Mouse (Mus musculus): ENCODE measurements around the gene Gucd1. TPM values are rescaled to one million over a fixed set of nuclear protein-coding genes. Genes with fewer than 3 reads are reported as not detected.
"Not testable (repeated sequence)": the region's sequence is repeated elsewhere in the genome, so short reads cannot be mapped to it uniquely, and the experiment has no call there.

The Gucd1 gene
- polyA plus RNA-seq, 1 experiment from 2014 or later, result 46.9 TPM

DNA sequence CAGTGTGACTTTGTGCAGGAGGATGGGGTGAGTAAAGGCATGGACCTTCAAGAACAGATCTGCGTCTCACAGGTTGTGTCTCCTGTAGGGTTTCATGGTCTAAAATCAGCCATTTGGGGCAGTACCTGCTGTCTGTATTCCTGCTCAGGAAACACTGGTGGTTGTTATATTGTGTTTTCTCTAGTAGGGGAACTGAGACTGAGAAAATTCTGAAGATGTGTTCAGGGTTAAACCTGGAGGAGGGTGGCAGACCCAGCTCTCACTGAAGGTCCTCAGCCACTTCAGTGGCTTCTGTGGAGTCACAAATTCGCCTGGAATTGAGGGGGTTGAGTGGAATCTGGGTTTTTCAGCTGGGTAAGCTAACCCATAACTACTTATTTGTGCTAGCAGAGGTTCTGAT is 12.6 kb upstream of the Gucd1 start:
- H3K4me2 ChIP-seq (replicated peaks; ENCODE audit: low read depth, low read length), result no peak overlapping the region
- peaks cover 50% of the 10 kb centered on the region for H3K36me3 ChIP-seq (ENCODE audit: control insufficient read depth, insufficient read depth, low read length)
- H3K9ac ChIP-seq (ENCODE audit: low read depth, low read length), result no peak overlapping the region
- no peak overlapping the region for H3K27ac ChIP-seq (ENCODE audit: low read depth, low read length)
- no peaks in the 10 kb centered on the region for H3K27me3 ChIP-seq (ENCODE audit: control insufficient read depth, insufficient read depth, low read length)
- no peaks in the 10 kb centered on the region for H3K9me3 ChIP-seq (ENCODE audit: control insufficient read depth, low read length)
- 86% methylated on average over 2 of the region's 2 CpGs for WGBS
- no peaks in the 10 kb centered on the region for H3K4me1 ChIP-seq (ENCODE audit: control insufficient read depth, insufficient read depth, low read length)
- no peak for ATAC-seq (ENCODE audit: low FRiP score, low TSS enrichment)
- no peak overlapping the region for H3K4me3 ChIP-seq (ENCODE audit: low read length)

GRCm38 (mm10) chr10:75525450-75525849 is 7.7 kb upstream of the Gucd1 start:
- not testable (repeated sequence) for H3K4me2 ChIP-seq (replicated peaks; ENCODE audit: low read depth, low read length); ATAC-seq (ENCODE audit: low FRiP score, low TSS enrichment); H3K27me3 ChIP-seq (ENCODE audit: control insufficient read depth, insufficient read depth, low read length); H3K27ac ChIP-seq (ENCODE audit: low read depth, low read length); H3K4me1 ChIP-seq (ENCODE audit: control insufficient read depth, insufficient read depth, low read length); H3K9me3 ChIP-seq (ENCODE audit: control insufficient read depth, low read length); H3K9ac ChIP-seq (ENCODE audit: low read depth, low read length); H3K4me3 ChIP-seq (ENCODE audit: low read length)
- peaks cover 53% of the 10 kb centered on the region for H3K36me3 ChIP-seq (ENCODE audit: control insufficient read depth, insufficient read depth, low read length)
- 94% methylated on average over 9 of the region's 9 CpGs for WGBS

DNA sequence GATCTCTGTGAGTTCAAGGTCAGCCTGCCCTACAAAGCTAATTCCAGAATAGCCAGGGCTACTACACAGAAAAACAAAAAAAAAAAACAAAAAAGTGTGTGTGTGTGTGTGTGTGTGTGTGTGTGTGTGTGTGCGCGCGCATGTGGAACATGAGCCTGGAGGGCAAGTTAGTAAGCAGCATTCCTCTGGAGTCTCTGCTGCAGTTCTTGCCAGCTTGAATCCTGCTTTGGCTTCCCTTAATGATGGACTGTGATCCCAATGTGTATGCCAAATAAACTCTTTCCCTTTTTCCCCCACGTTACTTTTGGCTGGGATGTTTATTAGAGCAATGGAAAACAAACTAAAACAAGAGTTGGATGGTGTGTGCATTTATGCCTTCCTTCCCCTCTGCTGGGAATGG is 3.9 kb upstream of the Gucd1 start:
- H3K4me3 ChIP-seq (ENCODE audit: low read length), result no peak overlapping the region

GRCm38 (mm10) chr10:75520581-75520980 is 2.8 kb upstream of the Gucd1 start:
- H3K9me3 ChIP-seq (ENCODE audit: control insufficient read depth, low read length), result no peaks in the 10 kb centered on the region
- H3K36me3 ChIP-seq (ENCODE audit: control insufficient read depth, insufficient read depth, low read length), result peaks cover 55% of the 10 kb centered on the region
- peaks cover 15% of the 10 kb centered on the region for H3K4me1 ChIP-seq (ENCODE audit: control insufficient read depth, insufficient read depth, low read length)
- H3K27ac ChIP-seq (ENCODE audit: low read depth, low read length), result no peak overlapping the region
- H3K4me3 ChIP-seq (ENCODE audit: low read length), result no peak overlapping the region
- no peaks in the 10 kb centered on the region for H3K27me3 ChIP-seq (ENCODE audit: control insufficient read depth, insufficient read depth, low read length)
- H3K9ac ChIP-seq (ENCODE audit: low read depth, low read length), result no peak overlapping the region
- WGBS, result 98% methylated on average over 5 of the region's 5 CpGs
- ATAC-seq (ENCODE audit: low FRiP score, low TSS enrichment), result no peak
- no peak overlapping the region for H3K4me2 ChIP-seq (replicated peaks; ENCODE audit: low read depth, low read length)

More for the DNA sequence above, 3.9 kb upstream of the Gucd1 start:
- Histone ChIP-seq H3K27ac (ENCODE audit: low read depth, low read length) (no peak overlapping the region), H3K9ac (ENCODE audit: low read depth, low read length) (no peak overlapping the region), H3K4me2 (replicated peaks; ENCODE audit: low read depth, low read length) (no peak overlapping the region), H3K4me1 (ENCODE audit: control insufficient read depth, insufficient read depth, low read length) (peaks cover 7% of the 10 kb centered on the region), H3K27me3 (ENCODE audit: control insufficient read depth, insufficient read depth, low read length) (no peaks in the 10 kb centered on the region), H3K36me3 (ENCODE audit: control insufficient read depth, insufficient read depth, low read length) (peaks cover 62% of the 10 kb centered on the region), H3K9me3 (ENCODE audit: control insufficient read depth, low read length) (no peaks in the 10 kb centered on the region)
- no peak for ATAC-seq (ENCODE audit: low FRiP score, low TSS enrichment)
- WGBS, result 94% methylated on average over 4 of the region's 4 CpGs

DNA sequence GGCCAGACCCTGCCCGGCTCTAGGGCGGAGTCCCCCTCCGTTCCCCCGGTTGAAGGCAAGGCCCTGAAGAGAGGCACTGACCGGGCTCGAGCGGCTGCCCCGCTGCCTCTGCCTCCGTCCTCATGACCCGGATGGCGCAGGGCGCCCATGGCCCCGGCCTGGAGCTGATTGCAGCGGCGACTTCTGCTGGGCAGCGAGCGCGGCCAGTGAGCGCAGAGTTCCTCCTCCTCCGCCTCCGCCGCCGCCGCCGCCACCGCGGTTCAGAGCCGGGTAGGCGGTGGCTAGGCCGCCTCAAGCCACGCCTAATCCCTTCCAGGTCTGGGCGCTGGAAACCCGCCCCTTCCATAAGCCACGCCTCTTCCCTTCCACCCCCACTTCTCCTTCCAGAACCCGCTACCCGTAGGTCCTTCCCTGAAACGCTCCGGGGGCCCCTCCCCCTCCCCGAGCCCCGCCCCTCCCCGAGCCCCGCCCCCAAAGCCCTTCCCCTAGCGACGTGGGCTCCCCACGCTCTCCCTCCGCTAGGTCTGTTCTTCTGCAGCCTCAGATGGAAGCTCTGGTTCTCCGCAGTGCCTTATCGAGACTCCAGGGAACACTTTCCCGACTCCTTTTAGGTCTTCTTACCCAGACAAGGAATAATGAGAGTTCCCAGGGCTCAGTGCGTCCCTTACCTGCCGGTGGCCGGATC is 557 bp downstream of the Gucd1 start, which contains the start of gene Snrpd3:
TSS of gene Snrpd3 (plus strand) at position 479 of the 685 bp plus-strand sequence.
- Histone ChIP-seq H3K9ac (ENCODE audit: low read depth, low read length) (peak within 1 kb of the TSS; percentile 93), H3K27ac (ENCODE audit: low read depth, low read length) (peak within 1 kb of the TSS; percentile 95), H3K4me2 (replicated peaks; ENCODE audit: low read depth, low read length) (peak within 1 kb of the TSS; percentile 91), H3K36me3 (ENCODE audit: control insufficient read depth, insufficient read depth, low read length) (peaks cover 31% of the 10 kb centered on the region), H3K4me3 (ENCODE audit: low read length) (peak within 1 kb of the TSS; percentile 78), H3K4me1 (ENCODE audit: control insufficient read depth, insufficient read depth, low read length) (peaks cover 19% of the 10 kb centered on the region), H3K9me3 (ENCODE audit: control insufficient read depth, low read length) (no peaks in the 10 kb centered on the region), H3K27me3 (ENCODE audit: control insufficient read depth, insufficient read depth, low read length) (no peaks in the 10 kb centered on the region)
- under 1% methylated on average over 41 of the region's 52 CpGs for WGBS
- peak; percentile 95 for ATAC-seq (ENCODE audit: low FRiP score, low TSS enrichment)

GRCm38 (mm10) chr10:75516724-75517072 is 1.1 kb downstream of the Gucd1 start:
- H3K27ac ChIP-seq (ENCODE audit: low read depth, low read length), result peak overlapping the region; percentile 95
- peaks cover 29% of the 10 kb centered on the region for H3K36me3 ChIP-seq (ENCODE audit: control insufficient read depth, insufficient read depth, low read length)
- no peaks in the 10 kb centered on the region for H3K27me3 ChIP-seq (ENCODE audit: control insufficient read depth, insufficient read depth, low read length)
- H3K4me2 ChIP-seq (replicated peaks; ENCODE audit: low read depth, low read length), result peak overlapping the region; percentile 86
- H3K4me3 ChIP-seq (ENCODE audit: low read length), result peak overlapping the region; percentile 78
- WGBS, result 3% methylated on average over 12 of the region's 12 CpGs
- peak overlapping the region; percentile 93 for H3K9ac ChIP-seq (ENCODE audit: low read depth, low read length)
- no peak for ATAC-seq (ENCODE audit: low FRiP score, low TSS enrichment)
- peaks cover 19% of the 10 kb centered on the region for H3K4me1 ChIP-seq (ENCODE audit: control insufficient read depth, insufficient read depth, low read length)
- H3K9me3 ChIP-seq (ENCODE audit: control insufficient read depth, low read length), result no peaks in the 10 kb centered on the region

- ATAC-seq (ENCODE audit: low FRiP score, low TSS enrichment), result no peak
- Histone ChIP-seq H3K27me3 (ENCODE audit: control insufficient read depth, insufficient read depth, low read length) (no peaks in the 10 kb centered on the region), H3K9ac (ENCODE audit: low read depth, low read length) (peak overlapping the region; percentile 93), H3K4me1 (ENCODE audit: control insufficient read depth, insufficient read depth, low read length) (peaks cover 19% of the 10 kb centered on the region), H3K27ac (ENCODE audit: low read depth, low read length) (peak overlapping the region; percentile 95), H3K36me3 (ENCODE audit: control insufficient read depth, insufficient read depth, low read length) (peaks cover 29% of the 10 kb centered on the region), H3K4me2 (replicated peaks; ENCODE audit: low read depth, low read length) (peak overlapping the region; percentile 86), H3K9me3 (ENCODE audit: control insufficient read depth, low read length) (no peaks in the 10 kb centered on the region), H3K4me3 (ENCODE audit: low read length) (peak overlapping the region; percentile 78)
- 24% methylated on average over 8 of the region's 8 CpGs for WGBS
Observed at GRCm38 (mm10) chr10:75516038-75516723, 1.6 kb downstream of the Gucd1 start.

- H3K9ac ChIP-seq (ENCODE audit: low read depth, low read length), result peak overlapping the region; percentile 93; the same call in 1 of the 2 replicates
- 0 out of 2 replicates have a peak overlapping the region, but pooled peaks have one; percentile 95 for H3K27ac ChIP-seq (ENCODE audit: low read depth, low read length)
- 80% methylated on average over 4 of the region's 4 CpGs for WGBS
Observed at GRCm38 (mm10) chr10:75515216-75516037, 2.3 kb downstream of the Gucd1 start.

More at GRCm38 (mm10) chr10:75515216-75516037, 2.3 kb downstream of the Gucd1 start:
- Histone ChIP-seq H3K4me3 (ENCODE audit: low read length) (peak overlapping the region; percentile 78; the same call in 1 of the 2 replicates), H3K9me3 (ENCODE audit: control insufficient read depth, low read length) (no peaks in the 10 kb centered on the region), H3K4me2 (replicated peaks; ENCODE audit: low read depth, low read length) (peak overlapping the region; percentile 86), H3K4me1 (ENCODE audit: control insufficient read depth, insufficient read depth, low read length) (peaks cover 19% of the 10 kb centered on the region), H3K36me3 (ENCODE audit: control insufficient read depth, insufficient read depth, low read length) (peaks cover 29% of the 10 kb centered on the region), H3K27me3 (ENCODE audit: control insufficient read depth, insufficient read depth, low read length) (no peaks in the 10 kb centered on the region)
- no peak for ATAC-seq (ENCODE audit: low FRiP score, low TSS enrichment)

Data from kidney, embryonic 14.5 days (tissue).